Mouse (Mus musculus) mature B cell (primary cell): Measurements from ENCODE around the gene Srd5a1.

Source experiments
- in situ Hi-C: fragments of 300-500 bp; cut with MboI; formaldehyde crosslinking; loops from 2 replicates; pipeline ENCODE4 v1.14.3; 2019

The Srd5a1 gene

DNA sequence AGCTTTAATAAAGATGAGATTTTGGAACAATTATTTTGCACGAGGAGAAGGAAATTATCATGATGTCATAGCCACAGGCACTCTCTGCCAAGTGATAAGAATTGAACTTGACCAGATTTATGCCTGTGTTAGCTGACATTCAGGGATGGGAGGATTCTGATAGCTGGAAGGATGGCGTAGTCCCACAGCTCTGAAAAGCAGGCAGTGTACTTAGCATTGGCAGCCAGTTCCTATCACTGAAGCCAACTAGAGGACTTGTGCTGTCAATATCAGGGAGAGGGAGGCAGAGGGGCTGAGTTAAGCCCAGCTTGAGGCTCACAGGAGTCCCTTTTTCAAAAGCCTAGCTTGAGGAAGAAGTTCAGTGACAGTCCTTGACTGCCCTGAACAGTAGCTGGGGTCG, 13.3 kb upstream of the Srd5a1 start:
- in situ Hi-C loops: loop anchor here (25.0 kb wide), 1 partner anchor 188 kb away; the partner anchor contains the start of gene Med10

- in situ Hi-C loops: loop anchor here (25.0 kb wide), 1 partner anchor 188 kb away; the partner anchor contains the start of gene Med10
Observed at GRCm38 (mm10) chr13:69623843-69624242, 12.6 kb upstream of the Srd5a1 start.

- in situ Hi-C loops: loop anchor here (25.0 kb wide), 1 partner anchor 196 kb away; the partner anchor contains the start of gene Med10
Observed at GRCm38 (mm10) chr13:69616716-69617115, 5.5 kb upstream of the Srd5a1 start.

GRCm38 (mm10) chr13:69612175-69612544, 918 bp upstream of the Srd5a1 start:
- in situ Hi-C loops: loop anchor here (25.0 kb wide), 1 partner anchor 200 kb away; the partner anchor contains the start of gene Med10

DNA sequence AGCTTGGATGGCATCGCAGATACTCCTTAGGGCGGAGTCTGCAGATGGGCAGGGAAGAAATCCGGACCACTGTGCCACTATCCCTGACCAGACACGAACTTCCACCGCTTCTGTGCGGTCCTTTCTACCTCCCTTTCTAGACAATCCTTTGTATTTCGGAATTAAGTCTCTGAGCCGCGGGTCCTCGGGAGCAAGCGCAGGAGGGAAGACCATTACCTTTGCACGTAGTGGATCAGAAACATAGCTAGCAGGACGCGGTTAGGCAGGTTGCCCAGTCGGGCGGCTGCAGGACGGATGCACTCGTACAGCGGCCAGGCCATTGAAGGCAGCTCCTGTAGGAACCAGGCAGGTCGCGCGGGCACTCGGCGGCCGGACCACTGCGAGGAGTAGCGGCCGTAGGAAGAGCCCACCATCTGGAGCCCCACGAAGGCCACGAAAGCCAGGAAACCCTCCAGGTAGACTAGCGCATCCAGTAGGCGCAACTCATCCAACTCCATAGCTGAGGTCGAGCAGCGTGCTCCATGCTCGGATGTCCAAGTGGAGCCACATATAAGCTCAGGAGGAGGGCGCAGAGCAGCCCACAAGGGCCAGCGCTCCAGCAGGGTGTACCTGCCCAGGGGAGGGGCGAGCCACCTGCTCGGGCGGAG, 368 bp downstream of the Srd5a1 start:
- in situ Hi-C loops: loop anchor here (25.0 kb wide), 1 partner anchor 201 kb away; the partner anchor contains the start of gene Med10

- in situ Hi-C loops: loop anchor here (25.0 kb wide), 1 partner anchor 204 kb away; the partner anchor contains the start of gene Med10
Observed at GRCm38 (mm10) chr13:69608734-69609133, 2.5 kb downstream of the Srd5a1 start.

GRCm38 (mm10) chr13:69604670-69605069, 6.6 kb downstream of the Srd5a1 start:
- in situ Hi-C loops: loop anchor here (25.0 kb wide), 1 partner anchor 208 kb away; the partner anchor contains the start of gene Med10

DNA sequence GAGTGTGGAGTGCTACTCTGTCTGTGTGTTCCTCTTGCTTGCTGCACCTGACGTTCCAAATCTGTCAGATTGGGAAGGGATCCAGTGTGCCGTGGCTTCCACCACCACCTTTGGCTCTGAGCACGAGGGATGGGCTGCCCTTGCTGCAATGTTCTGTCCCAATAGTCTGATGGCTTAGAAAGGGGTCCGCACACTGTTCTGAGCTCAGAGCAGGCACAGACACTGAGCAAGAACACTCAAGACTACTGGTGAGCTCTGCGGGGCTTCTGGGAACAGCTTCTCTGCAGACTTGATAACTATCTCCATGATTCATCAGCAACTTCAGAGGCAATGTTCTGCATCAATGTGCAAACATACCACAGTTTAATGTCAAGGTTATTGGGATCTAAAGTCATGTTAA, 9.9 kb downstream of the Srd5a1 start:
- in situ Hi-C loops: loop anchor here (25.0 kb wide), 1 partner anchor 211 kb away; the partner anchor contains the start of gene Med10

- in situ Hi-C loops: loop anchor here (25.0 kb wide), 1 partner anchor 211 kb away; the partner anchor contains the start of gene Med10
Observed at GRCm38 (mm10) chr13:69600863-69601262, 10.4 kb downstream of the Srd5a1 start.

- in situ Hi-C loops: no loop called here
Observed at GRCm38 (mm10) chr13:69598867-69599266, 12.4 kb downstream of the Srd5a1 start.

GRCm38 (mm10) chr13:69596515-69596914, 14.7 kb downstream of the Srd5a1 start:
- in situ Hi-C loops: no loop called here

- in situ Hi-C loops: no loop called here
Observed at GRCm38 (mm10) chr13:69595911-69596310, 15.3 kb downstream of the Srd5a1 start.

DNA sequence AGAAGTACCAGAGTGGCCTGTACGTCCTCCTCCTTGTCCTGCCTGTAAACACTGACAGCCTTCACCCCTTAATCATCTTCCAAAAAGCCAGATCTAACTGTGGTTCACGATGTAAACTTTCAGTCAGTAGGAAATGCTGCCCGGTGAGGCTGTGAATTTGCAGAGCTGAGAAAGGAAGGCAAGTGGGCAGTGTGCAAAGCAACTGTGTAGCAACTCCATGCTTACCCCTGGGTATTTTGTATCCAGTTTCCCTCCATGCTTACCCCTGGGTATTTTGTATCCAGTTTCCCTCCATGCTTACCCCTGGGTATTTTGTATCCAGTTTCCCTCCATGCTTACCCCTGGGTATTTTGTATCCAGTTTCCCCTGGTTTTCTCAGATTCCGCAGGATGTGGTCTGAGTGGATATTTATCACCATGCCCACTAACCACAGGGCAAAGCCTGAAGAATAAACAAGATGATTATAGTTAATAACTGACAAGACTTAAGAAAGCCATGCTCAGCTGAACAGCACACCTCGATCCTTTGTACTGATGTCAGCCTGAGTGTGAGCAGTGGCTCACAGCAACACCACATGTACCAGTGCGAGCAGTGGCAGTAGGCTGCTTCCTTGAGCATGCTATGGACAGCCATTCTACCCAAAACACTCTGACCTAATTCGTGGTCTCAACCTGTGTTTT, 16.5 kb downstream of the Srd5a1 start:
- in situ Hi-C loops: no loop called here

DNA sequence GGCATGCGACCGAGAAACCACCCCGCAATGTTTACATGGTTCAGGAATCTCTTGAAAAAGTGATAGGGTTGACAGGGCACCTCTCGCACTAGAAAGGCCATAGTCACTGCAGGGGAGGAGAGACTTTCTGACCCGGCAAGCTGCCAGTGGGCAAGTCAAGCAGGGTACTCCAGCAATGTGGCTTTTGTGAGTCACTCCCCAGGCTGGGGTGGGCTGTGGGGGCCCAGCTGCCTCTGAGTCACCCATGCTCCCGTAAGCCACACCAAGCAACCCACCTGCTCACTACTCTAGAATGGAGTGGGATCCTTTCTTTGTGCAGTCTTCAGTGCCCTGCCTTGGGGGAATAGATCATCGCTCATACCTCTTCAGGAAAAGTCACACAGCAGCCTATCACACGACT, 17.8 kb downstream of the Srd5a1 start:
- in situ Hi-C loops: no loop called here

- in situ Hi-C loops: no loop called here
Observed at GRCm38 (mm10) chr13:69592226-69592625, 19.0 kb downstream of the Srd5a1 start.

DNA sequence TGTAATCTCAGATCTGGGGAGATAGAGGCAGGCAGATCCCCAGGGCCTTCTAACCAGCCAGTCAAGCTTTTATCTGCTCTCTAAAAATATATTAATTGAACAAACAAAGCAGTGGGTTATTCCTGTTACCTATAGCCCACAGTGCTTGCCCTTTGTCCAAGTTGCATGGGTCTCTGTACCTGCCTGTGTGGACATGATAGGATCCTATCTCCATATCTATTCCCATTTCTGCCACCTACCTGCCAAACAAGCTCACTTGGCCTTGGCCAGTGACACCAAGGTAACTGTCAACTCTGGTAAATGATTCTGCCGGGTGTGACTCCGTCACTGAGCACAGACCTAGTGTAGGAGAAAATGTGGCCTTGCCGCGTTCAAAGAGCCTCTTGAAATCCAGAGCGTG, 19.9 kb downstream of the Srd5a1 start:
- in situ Hi-C loops: no loop called here

DNA sequence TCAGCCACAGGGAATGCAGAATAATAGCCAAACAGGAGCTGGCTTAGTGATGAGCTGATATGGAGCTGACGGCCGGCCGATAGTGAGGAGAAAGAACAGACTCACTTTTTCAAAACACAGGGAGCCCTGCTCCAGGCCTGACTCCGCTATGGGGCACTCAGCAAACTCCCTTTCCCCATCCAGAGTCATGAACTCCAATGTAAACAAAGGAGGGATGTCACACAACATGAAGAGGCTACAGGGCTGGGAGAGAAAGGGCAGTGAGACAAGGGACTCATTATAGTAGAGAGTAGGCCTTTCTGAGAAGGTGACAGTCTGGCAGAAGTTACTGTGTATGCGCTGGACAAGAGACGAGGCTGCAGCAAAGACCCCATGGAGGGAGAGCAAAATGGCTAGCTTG, 23.0 kb downstream of the Srd5a1 start:
- in situ Hi-C loops: no loop called here

- in situ Hi-C loops: no loop called here
Observed at GRCm38 (mm10) chr13:69587849-69588248, 23.4 kb downstream of the Srd5a1 start.

DNA sequence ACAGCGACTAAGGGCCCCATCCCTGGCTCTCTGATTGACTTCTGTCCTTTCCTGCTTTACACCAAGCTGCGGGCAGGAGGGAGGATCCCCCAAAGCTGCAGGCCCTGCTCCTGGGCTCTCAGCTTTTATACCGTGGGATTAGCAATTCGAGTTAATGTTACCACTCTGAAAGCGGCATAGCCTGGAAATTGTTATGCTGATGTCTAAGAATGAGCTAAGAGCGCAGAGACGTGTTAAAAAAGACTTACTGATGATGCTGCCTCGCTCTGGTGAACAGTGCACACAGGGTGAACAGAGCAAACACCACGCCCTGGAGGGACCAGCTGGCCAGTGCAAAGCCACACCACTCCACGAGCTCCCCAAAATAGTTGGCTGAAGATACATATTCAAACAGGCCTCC, 24.9 kb downstream of the Srd5a1 start:
- in situ Hi-C loops: no loop called here

- in situ Hi-C loops: no loop called here
Observed at GRCm38 (mm10) chr13:69585828-69586227, 25.4 kb downstream of the Srd5a1 start.

GRCm38 (mm10) chr13:69583591-69583990, 27.7 kb downstream of the Srd5a1 start:
- in situ Hi-C loops: no loop called here

DNA sequence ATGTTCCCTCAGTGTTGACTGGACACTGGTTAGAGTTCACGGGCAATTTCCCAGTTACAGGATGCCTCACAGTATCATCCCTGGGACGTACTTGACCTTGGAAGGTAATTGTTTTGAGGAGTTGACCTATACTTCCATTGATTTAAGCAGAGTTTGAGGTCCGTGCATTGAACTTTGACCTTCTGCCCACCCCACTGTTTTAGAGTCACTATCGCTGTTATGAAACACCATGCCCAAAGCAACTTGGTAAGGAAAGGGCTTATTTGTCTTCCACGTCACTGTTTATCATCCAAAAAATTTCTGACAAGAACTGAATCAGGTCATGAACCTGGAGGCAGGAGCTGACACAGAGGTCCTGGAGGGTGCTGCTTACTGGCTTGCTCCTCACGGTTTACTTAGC, 28.8 kb downstream of the Srd5a1 start:
- in situ Hi-C loops: no loop called here
